Mouse (Mus musculus): ENCODE measurements around the gene Smg5. TPM values are rescaled to one million over a fixed set of nuclear protein-coding genes. Genes with fewer than 3 reads are reported as not detected.
"Not testable (repeated sequence)": the region's sequence is repeated elsewhere in the genome, so short reads cannot be mapped to it uniquely, and the experiment has no call there.

Gene Smg5
- polyA plus RNA-seq, 1 experiment from 2014 or later, result 53.9 TPM

DNA sequence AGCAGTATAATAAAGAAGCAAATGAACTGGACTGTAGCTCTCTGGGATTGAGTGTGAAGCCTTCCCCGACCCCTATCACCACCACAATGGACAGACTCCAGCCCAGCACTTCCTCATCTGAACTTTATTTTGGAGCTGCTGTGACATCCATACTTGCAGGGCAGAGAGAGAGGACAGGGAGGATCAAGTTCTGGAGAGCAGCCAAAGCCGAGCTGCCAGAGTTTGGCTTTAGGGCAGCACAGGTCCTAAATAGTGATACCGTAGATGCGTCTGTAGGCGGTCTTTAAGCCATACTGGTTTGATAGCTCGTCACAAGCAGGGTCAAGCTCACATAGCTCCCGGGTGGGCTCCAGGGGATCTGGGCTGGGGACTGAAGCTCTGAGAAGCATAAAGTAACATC, 32.5 kb downstream of the Smg5 start:
- H3K27ac ChIP-seq (ENCODE audit: poor library complexity, severe bottlenecking); H3K4me3 ChIP-seq; H3K36me3 ChIP-seq; H3K9ac ChIP-seq; ATAC-seq (ENCODE audit: insufficient number of reproducible peaks, low FRiP score); H3K9me3 ChIP-seq (replicated peaks); H3K4me2 ChIP-seq: not testable (repeated sequence)
- Histone ChIP-seq H3K4me1 (replicated peaks) (peaks cover 17% of the 10 kb centered on the region), H3K27me3 (replicated peaks) (peaks cover 27% of the 10 kb centered on the region)
- WGBS, result 74% methylated on average over 7 of the region's 7 CpGs

DNA sequence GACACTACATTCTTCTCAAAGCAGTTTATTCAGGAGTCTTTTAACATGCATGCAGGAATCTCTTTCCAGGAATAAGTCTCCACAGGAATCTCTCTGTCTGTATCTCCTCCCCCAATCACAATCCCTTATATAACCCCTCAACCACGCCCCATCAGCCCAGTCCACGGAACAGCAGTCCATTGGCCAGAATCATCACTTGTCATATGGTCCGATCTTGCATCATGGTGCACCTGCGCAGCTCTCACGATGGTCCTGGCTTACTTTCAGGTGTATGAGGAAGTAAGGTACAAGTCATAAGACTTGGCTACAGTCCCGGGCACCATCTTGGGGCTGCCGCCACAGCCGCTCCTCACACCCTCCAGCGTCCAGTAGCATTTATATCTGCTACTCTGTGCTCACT, 36.6 kb downstream of the Smg5 start, which contains the start of gene Bglap3:
Gene Bglap3 (minus strand): TSS at position 101 of the 400 bp plus-strand sequence.
- not testable (repeated sequence) for H3K36me3 ChIP-seq; H3K4me2 ChIP-seq; H3K27me3 ChIP-seq (replicated peaks); H3K9me3 ChIP-seq (replicated peaks); ATAC-seq (ENCODE audit: insufficient number of reproducible peaks, low FRiP score); H3K4me1 ChIP-seq (replicated peaks); H3K27ac ChIP-seq (ENCODE audit: poor library complexity, severe bottlenecking); H3K4me3 ChIP-seq; H3K9ac ChIP-seq
- 92% methylated on average over 9 of the region's 9 CpGs for WGBS

DNA sequence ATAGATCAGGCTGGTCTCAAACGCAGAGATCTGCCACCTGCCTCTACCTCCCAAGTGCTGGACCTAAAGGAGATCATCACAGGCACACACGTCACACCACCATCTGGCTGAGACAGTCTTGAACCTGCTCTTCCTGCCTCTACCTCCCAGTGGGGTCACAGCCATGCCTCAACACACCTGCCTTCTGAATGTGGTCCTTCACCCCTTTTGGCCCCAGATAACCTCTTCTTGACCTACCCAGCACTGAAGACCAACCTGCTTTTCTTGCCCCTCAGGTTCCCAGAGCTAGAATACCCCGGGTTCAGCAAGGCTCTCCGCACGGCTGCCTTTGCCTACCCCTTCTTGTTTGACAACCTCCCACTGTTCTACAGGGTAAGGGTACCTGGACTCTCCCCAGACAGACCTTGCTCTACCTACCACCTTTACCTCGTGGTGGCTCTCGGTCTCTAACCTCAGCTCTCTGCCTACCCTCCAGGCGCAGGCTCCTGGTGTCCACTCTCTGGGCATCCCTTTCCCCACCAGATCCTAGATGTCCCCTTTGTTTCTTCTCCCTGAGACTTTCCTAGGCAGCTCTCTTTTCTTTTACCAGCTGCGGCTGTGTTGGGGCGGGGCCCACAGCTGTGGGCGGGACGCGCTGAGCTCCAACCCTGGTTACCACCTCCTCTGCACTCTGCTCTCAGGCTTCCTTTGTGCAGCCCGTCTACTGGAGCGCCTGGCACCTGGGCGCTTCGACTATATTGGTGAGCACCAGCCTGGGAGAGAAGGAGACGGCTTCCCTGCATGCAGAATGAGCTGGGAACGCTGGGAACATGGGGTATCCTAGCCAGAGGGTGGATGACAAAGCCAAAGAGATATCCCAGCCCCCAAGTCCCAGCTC, 39.9 kb downstream of the Smg5 start:
- Histone ChIP-seq H3K4me2 (peak overlapping the region; percentile 58), H3K9ac (peak overlapping the region; percentile 36; the same call in 1 of the 2 replicates), H3K4me3 (peak overlapping the region; percentile 20; the same call in 1 of the 2 replicates)
- H3K9me3 ChIP-seq (replicated peaks); H3K4me1 ChIP-seq (replicated peaks); H3K36me3 ChIP-seq; H3K27me3 ChIP-seq (replicated peaks); H3K27ac ChIP-seq (ENCODE audit: poor library complexity, severe bottlenecking): not testable (repeated sequence)
- 14% methylated on average over 19 of the region's 19 CpGs for WGBS
- ATAC-seq (ENCODE audit: insufficient number of reproducible peaks, low FRiP score), result peak; percentile 76

DNA sequence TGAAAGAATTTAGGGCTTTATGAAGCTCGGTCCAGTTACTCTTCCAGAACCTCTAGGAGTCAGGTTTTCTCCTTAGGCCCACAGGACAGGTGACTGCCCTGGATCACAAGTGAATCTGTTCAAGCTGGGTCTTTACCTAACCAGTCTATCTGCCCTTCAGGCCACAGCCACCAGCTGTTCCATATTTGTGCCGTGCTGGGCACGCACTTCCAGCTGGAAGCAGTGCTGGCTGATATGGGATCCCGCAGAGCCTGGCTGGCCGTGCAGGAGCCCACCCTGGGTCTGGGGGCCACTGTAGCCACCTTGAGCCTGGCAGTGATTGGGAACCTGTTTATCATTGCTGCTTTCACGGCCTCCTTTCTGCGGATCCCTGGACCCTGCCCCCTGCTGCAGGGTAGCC, 40.6 kb downstream of the Smg5 start:
- H3K27me3 ChIP-seq (replicated peaks); H3K36me3 ChIP-seq; H3K27ac ChIP-seq (ENCODE audit: poor library complexity, severe bottlenecking); H3K4me3 ChIP-seq; H3K9ac ChIP-seq; ATAC-seq (ENCODE audit: insufficient number of reproducible peaks, low FRiP score); H3K4me1 ChIP-seq (replicated peaks); H3K9me3 ChIP-seq (replicated peaks): not testable (repeated sequence)
- WGBS, result 26% methylated on average over 5 of the region's 7 CpGs
- H3K4me2 ChIP-seq, result peak overlapping the region; percentile 58; the same call in 1 of the 2 replicates

DNA sequence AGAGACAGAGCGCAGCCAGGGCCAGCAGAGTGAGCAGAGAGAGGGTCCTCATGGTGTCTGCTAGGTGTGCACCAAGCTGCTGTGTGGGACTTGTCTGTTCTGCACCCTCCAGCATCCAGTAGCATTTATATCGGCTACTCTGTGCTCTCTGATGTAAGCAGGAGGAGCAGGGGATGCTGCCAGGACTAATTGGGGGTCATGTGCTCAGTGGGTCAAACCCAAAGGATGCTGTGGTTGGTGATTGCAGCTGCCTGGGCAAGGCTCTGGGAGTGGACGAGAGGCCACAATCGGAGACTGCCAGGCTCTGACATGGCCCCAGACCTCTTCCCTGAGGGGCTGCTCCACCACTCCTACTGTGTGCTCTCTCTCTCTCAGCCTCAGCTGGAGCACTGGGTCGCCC, 42.5 kb downstream of the Smg5 start, which contains the start of gene Bglap2:
Gene Bglap2 (minus strand): TSS at position 101 of the 400 bp plus-strand sequence.
- H3K27me3 ChIP-seq (replicated peaks); H3K9me3 ChIP-seq (replicated peaks); H3K27ac ChIP-seq (ENCODE audit: poor library complexity, severe bottlenecking); H3K4me1 ChIP-seq (replicated peaks); H3K4me2 ChIP-seq; ATAC-seq (ENCODE audit: insufficient number of reproducible peaks, low FRiP score); H3K9ac ChIP-seq; H3K4me3 ChIP-seq; H3K36me3 ChIP-seq: not testable (repeated sequence)
- 67% methylated on average over 5 of the region's 5 CpGs for WGBS

DNA sequence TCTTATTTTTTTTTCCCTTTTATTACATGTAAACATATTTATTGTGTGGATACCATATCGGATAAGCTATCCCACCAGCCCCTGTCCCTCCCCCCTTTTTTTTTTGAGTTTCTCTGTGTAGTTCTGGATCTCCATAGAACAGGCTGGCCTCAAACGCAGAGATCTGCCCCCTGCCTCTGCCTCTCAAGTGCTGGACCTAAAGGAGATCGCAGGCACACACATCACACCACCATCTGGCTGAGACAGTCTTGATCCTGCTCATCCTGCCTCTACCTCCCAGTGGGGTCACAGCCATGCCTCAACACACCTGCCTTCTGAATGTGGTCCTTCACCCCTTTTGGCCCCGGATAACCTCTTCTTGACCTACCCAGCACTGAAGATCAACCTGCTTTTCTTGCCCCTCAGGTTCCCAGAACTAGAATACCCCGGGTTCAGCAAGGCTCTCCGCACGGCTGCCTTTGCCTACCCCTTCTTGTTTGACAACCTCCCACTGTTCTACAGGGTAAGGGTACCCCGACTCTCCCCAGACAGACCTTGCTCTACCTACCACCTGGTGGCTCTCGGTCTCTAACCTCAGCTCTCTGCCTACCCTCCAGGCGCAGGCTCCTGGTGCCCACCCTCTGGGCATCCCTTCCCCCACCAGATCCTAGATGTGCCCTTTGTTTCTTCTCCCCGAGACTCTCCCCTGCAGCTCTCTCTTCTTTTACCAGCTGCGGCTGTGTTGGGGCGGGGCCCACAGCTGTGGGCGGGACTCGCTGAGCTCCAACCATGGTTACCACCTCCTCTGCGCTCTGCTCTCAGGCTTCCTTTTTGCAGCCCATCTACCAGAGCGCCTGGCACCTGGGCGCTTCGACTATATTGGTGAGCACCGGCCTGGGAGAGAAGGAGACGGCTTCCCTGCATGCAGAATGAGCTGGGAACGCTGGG, 45.6 kb downstream of the Smg5 start:
- H3K4me2 ChIP-seq, result peak overlapping the region; percentile 64
- not testable (repeated sequence) for H3K4me1 ChIP-seq (replicated peaks); H3K9ac ChIP-seq; H3K36me3 ChIP-seq; H3K9me3 ChIP-seq (replicated peaks); H3K27me3 ChIP-seq (replicated peaks); H3K27ac ChIP-seq (ENCODE audit: poor library complexity, severe bottlenecking)
- ATAC-seq (ENCODE audit: insufficient number of reproducible peaks, low FRiP score), result peak; percentile 76
- 9% methylated on average over 19 of the region's 22 CpGs for WGBS
- peak overlapping the region; percentile 28; the same call in 1 of the 2 replicates for H3K4me3 ChIP-seq

DNA sequence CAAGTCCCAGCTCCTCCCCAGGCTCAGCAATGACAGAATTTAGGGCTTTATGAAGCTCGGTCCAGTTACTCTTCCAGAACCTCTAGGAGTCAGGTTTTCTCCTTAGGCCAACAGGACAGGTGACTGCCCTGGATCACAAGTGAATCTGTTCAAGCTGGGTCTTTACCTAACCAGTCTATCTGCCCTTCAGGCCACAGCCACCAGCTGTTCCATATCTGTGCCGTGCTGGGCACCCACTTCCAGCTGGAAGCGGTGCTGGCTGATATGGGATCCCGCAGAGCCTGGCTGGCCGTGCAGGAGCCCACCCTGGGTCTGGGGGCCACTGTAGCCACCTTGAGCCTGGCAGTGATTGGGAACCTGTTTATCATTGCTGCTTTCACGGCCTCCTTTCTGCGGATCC, 46.3 kb downstream of the Smg5 start:
- H3K4me1 ChIP-seq (replicated peaks); H3K9me3 ChIP-seq (replicated peaks); H3K36me3 ChIP-seq; H3K4me3 ChIP-seq; H3K27ac ChIP-seq (ENCODE audit: poor library complexity, severe bottlenecking); H3K27me3 ChIP-seq (replicated peaks); H3K9ac ChIP-seq; ATAC-seq (ENCODE audit: insufficient number of reproducible peaks, low FRiP score): not testable (repeated sequence)
- WGBS, result 20% methylated on average over 2 of the region's 7 CpGs
- H3K4me2 ChIP-seq, result peak overlapping the region; percentile 64; the same call in 1 of the 2 replicates

DNA sequence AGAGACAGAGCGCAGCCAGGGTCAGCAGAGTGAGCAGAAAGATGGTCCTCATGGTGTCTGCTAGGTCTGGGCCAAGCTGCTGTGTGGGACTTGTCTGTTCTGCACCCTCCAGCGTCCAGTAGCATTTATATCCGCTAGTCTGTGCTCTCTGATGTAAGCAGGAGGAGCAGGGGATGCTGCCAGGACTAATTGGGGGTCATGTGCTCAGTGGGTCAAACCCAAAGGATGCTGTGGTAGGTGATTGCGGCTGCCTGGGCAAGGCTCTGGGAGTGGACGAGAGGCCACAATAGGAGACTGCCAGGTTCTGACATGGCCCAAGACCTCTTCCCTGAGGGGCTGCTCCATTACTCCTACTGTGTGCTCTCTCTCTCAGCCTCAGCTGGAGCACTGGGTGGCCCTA, 48.3 kb downstream of the Smg5 start, which contains the start of gene Bglap:
Gene Bglap (minus strand): TSS at position 101 of the 400 bp plus-strand sequence.
- H3K9me3 ChIP-seq (replicated peaks), result no peaks in the 10 kb centered on the region
- ATAC-seq (ENCODE audit: insufficient number of reproducible peaks, low FRiP score), result no peak
- H3K36me3 ChIP-seq, result no peaks in the 10 kb centered on the region
- H3K27me3 ChIP-seq (replicated peaks), result no peaks in the 10 kb centered on the region
- no peak within 1 kb of the TSS for H3K4me2 ChIP-seq
- H3K9ac ChIP-seq, result no peak within 1 kb of the TSS
- WGBS, result 70% methylated on average over 5 of the region's 5 CpGs
- H3K27ac ChIP-seq (ENCODE audit: poor library complexity, severe bottlenecking), result no peak within 1 kb of the TSS
- no peak within 1 kb of the TSS for H3K4me3 ChIP-seq
- no peaks in the 10 kb centered on the region; the same call in 1 of the 2 replicates for H3K4me1 ChIP-seq (replicated peaks)

DNA sequence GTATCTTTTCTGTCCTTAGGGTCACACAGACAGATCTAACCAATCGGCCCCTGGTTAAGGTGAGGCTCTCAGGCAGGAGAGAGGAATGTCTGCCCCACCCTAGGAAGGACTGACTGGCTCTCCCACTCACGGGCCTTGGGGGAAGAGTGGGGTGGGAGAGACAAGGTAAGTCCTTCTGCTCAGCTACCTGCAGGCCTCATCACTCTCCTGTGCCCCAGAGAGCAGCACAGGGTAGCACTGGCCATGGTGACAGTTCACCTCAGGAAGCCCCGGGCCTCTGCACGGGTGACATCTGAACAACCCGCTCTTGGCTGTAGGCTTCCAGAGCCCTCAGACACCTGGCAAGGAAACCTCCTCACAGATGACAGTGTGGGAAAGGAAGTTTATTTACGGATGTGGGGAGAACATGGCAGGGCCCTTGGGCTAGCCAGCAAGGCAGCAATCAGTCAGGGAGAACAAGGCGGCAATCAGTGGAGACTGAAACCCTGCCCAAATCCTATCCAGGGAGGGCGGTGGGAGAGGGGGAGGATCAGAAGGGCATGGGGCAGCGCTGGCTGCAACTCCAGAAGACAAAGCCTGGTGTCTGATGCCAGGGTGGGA, 57.8 kb downstream of the Smg5 start:
- ATAC-seq (ENCODE audit: insufficient number of reproducible peaks, low FRiP score), result no peak
- no peak overlapping the region for H3K27ac ChIP-seq (ENCODE audit: poor library complexity, severe bottlenecking)
- no peaks in the 10 kb centered on the region for H3K4me1 ChIP-seq (replicated peaks)
- H3K4me2 ChIP-seq, result no peak overlapping the region
- H3K27me3 ChIP-seq (replicated peaks), result no peaks in the 10 kb centered on the region
- H3K36me3 ChIP-seq, result peaks cover 51% of the 10 kb centered on the region
- 89% methylated on average over 9 of the region's 9 CpGs for WGBS
- H3K9ac ChIP-seq, result no peak overlapping the region
- H3K9me3 ChIP-seq (replicated peaks), result no peaks in the 10 kb centered on the region
- H3K4me3 ChIP-seq, result no peak overlapping the region

DNA sequence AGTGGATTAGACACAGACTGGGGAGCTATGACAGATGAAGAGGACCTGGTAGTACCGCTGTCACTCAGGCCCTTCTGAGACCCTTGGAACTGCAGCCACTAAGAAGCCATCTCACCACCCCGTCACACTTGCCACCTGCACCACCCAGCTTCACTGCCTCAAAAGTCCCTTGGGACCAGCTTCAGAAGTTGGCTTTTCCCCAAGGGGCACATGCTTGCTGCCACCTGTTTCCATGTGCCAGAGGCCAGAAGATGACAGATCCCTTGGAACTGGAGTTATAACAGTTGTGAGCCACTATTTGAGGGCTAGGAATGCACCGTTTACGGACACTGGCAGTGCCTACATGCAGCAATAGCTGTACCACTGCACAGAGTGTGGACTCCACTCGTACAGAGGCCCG, 59.2 kb downstream of the Smg5 start:
- peaks cover 58% of the 10 kb centered on the region for H3K36me3 ChIP-seq
- no peak overlapping the region for H3K4me3 ChIP-seq
- WGBS, result 93% methylated on average over 6 of the region's 6 CpGs
- H3K9ac ChIP-seq, result no peak overlapping the region
- no peaks in the 10 kb centered on the region for H3K27me3 ChIP-seq (replicated peaks)
- H3K4me2 ChIP-seq, result no peak overlapping the region
- no peaks in the 10 kb centered on the region for H3K4me1 ChIP-seq (replicated peaks)
- no peak overlapping the region for H3K27ac ChIP-seq (ENCODE audit: poor library complexity, severe bottlenecking)
- ATAC-seq (ENCODE audit: insufficient number of reproducible peaks, low FRiP score), result no peak
- no peaks in the 10 kb centered on the region for H3K9me3 ChIP-seq (replicated peaks)

DNA sequence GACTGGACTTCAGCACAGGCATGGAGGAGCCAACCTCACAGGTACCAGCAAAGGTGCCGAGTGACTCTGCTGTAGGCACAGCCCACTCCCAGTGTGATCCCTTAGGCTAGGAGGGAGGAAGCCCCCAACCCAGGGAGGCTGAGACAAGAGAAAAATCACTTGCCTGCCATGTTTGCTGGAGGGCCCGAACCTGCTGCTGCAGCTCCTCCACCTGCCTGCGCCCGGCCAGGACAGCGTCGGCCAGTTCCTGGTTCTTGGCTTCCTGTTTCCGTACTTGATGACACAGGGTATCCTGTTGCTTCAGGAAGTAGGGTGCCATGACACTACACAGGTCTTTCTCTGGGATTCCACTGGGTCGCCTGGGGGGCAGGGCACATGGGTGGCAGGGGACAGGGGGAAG, 59.7 kb downstream of the Smg5 start:
- H3K36me3 ChIP-seq, result peaks cover 59% of the 10 kb centered on the region
- no peak overlapping the region for H3K9ac ChIP-seq
- H3K27ac ChIP-seq (ENCODE audit: poor library complexity, severe bottlenecking), result no peak overlapping the region
- H3K4me1 ChIP-seq (replicated peaks), result no peaks in the 10 kb centered on the region
- no peaks in the 10 kb centered on the region for H3K27me3 ChIP-seq (replicated peaks)
- ATAC-seq (ENCODE audit: insufficient number of reproducible peaks, low FRiP score), result no peak
- no peak overlapping the region for H3K4me3 ChIP-seq
- no peaks in the 10 kb centered on the region for H3K9me3 ChIP-seq (replicated peaks)
- no peak overlapping the region for H3K4me2 ChIP-seq
- 76% methylated on average over 8 of the region's 8 CpGs for WGBS
